Mouse (Mus musculus) cerebellum, adult 2 months (tissue): Measurements from ENCODE around the gene Cav1.

Source experiments
- CTCF ChIP-seq: fragments of 200-500 bp; IDR thresholded peaks from 2 replicates; pipeline ENCODE4 v1.5.1; 2011; ENCODE audit warnings: low read depth, mild to moderate bottlenecking, control low read depth, low read length, moderate library complexity, borderline replicate concordance; ENCODE audit not compliant: insufficient read depth
- POLR2A ChIP-seq: fragments of 200-500 bp; IDR thresholded peaks from 2 replicates; pipeline ENCODE4 v1.6.1; 2011; ENCODE audit warnings: low read length, control low read depth, borderline replicate concordance; ENCODE audit not compliant: insufficient read depth

DNA sequence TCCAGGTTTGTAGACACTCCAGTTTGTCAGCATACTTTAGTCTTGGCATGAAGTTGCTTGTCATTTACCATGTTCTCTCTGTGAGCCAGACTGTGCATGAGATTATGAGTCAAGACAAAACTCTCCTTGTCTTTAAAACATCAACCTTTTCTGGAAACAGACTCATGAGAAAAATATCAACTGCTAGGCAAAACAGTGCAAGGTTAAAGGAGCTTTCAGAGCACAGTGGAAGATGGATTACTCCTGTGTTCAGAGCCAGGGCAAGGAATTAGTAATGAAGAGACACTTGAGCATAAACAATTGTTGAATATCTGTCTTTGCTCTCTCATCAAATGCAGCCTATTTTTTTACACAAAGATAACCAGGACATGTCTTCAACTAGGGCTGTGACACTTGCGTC is 47.2 kb upstream of the Cav1 start:
- TF ChIP-seq CTCF (no peak), POLR2A (no peak)
